Mouse (Mus musculus): ENCODE data around the gene Sec16a. TPM values are rescaled to one million over a fixed set of nuclear protein-coding genes. Genes with fewer than 3 reads are reported as not detected.

Gene Sec16a
- polyA plus RNA-seq, 1 experiment: 60.0 TPM

DNA sequence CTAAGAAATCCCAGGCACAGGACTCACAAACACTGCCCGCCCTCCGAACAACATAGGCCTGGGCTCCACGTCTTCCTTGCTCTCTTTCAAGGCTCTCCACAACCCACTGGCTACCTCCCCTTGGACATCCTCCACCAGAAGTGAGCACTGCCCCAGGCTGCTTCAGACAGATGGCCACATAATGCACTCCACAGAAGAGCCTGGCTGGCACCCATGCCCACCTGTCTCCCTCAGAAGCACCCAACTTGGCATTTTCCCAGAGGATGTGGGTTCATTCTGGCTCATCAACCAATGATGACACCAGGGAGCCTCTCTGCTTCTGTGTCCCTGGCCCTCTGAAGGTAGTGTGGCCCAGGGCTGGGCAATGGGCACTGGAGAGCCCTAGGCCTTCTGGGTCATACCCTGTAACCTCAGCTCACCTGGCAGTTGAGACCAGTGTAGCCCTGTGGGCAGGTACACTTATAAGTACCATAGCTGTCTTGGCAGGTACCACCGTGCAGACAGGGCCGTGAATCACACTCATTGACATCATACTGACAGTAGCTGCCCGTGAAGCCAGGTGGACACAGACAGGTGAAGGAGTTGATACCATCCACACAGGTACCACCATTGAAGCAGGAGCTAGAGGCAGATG, 26.8 kb upstream of the Sec16a start:
- TF ChIP-seq POLR2A (IDR thresholded peaks at IDR 0.05; ENCODE audit: borderline replicate concordance, extremely low read depth, insufficient read depth, insufficient read length, poor library complexity, severe bottlenecking) (no peak), CTCF (IDR thresholded peaks at IDR 0.05; ENCODE audit: borderline replicate concordance, extremely low read depth, insufficient read depth, insufficient read length) (no peak)
- DNase-seq (ENCODE audit: low read depth): peak; percentile 62

DNA sequence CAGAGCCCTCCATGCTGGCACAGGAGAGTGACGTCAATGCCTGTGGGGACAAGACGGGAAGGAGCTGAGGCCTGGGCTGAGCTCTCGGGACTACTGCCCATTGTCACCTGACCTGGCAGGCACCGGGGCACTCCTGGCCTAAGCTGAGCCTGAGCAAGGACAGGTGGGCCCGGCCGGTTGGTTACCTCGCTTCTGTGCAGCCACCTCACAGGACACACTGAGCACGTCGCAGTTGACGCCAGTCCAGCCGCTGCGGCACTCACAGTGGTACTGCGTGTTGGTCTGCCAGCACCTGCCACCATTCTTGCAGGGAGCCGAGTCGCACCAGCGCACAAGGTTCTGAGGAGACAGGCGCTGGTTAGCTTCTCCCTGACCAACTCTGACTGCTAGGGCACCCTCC, 26.0 kb upstream of the Sec16a start:
- TF ChIP-seq CTCF (IDR thresholded peaks at IDR 0.05; ENCODE audit: borderline replicate concordance, extremely low read depth, insufficient read depth, insufficient read length) (no peak), POLR2A (IDR thresholded peaks at IDR 0.05; ENCODE audit: borderline replicate concordance, extremely low read depth, insufficient read depth, insufficient read length, poor library complexity, severe bottlenecking) (no peak)
- DNase-seq (ENCODE audit: low read depth): no peak

- TF ChIP-seq CTCF (IDR thresholded peaks at IDR 0.05; ENCODE audit: borderline replicate concordance, extremely low read depth, insufficient read depth, insufficient read length) (no peak), POLR2A (IDR thresholded peaks at IDR 0.05; ENCODE audit: borderline replicate concordance, extremely low read depth, insufficient read depth, insufficient read length, poor library complexity, severe bottlenecking) (no peak)
- DNase-seq (ENCODE audit: low read depth): no peak
Observed at GRCm38 (mm10) chr2:26468376-26468775, 23.4 kb upstream of the Sec16a start.

DNA sequence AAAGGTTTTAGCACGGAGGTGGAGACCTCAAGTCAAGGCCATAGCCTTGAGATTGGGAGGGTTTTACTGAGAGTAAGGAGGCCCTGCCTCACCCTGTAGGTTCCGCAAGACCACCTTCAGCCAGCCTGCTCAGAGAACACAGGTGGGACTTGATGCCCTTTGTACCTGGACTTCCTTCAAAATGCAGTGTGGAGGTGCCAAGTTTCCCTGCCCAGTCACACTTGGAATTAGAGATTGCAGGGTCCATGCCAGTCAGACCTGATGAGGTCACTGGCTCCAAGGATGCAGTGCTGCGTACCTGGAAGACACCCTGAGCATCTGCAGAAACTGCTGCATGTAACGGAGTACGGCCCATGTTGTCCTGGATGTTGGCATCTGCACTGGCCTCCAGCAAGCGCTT, 18.4 kb upstream of the Sec16a start:
- DNase-seq (ENCODE audit: low read depth): no peak
- no peak for TF ChIP-seq POLR2A (IDR thresholded peaks at IDR 0.05; ENCODE audit: borderline replicate concordance, extremely low read depth, insufficient read depth, insufficient read length, poor library complexity, severe bottlenecking)
- TF ChIP-seq CTCF (IDR thresholded peaks at IDR 0.05; ENCODE audit: borderline replicate concordance, extremely low read depth, insufficient read depth, insufficient read length): no peak

GRCm38 (mm10) chr2:26462980-26463379, 18.0 kb upstream of the Sec16a start:
- TF ChIP-seq CTCF (IDR thresholded peaks at IDR 0.05; ENCODE audit: borderline replicate concordance, extremely low read depth, insufficient read depth, insufficient read length) (no peak), POLR2A (IDR thresholded peaks at IDR 0.05; ENCODE audit: borderline replicate concordance, extremely low read depth, insufficient read depth, insufficient read length, poor library complexity, severe bottlenecking) (no peak)
- DNase-seq (ENCODE audit: low read depth): no peak

DNA sequence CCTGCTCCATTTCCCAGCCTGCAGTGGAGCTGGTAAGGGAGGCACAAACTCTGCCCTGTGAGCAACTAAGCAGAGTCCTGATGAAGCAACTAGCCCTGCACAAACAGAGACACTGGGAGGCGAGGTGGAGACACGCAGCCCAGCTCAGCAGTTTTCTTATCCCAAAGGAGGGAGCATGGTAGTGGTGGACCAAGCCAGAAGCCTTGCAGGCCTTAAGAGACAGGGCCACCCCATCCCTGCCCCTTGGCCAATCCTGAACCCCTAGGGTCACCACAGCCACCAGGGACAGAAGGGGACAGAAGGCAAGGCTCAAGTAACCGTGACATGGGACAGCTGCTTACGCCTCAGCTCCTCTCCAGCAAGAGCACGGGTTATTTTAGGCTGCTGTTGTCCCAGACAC, 16.7 kb upstream of the Sec16a start:
- no peak for DNase-seq (ENCODE audit: low read depth)
- no peak for TF ChIP-seq POLR2A (IDR thresholded peaks at IDR 0.05; ENCODE audit: borderline replicate concordance, extremely low read depth, insufficient read depth, insufficient read length, poor library complexity, severe bottlenecking)
- no peak for TF ChIP-seq CTCF (IDR thresholded peaks at IDR 0.05; ENCODE audit: borderline replicate concordance, extremely low read depth, insufficient read depth, insufficient read length)

DNA sequence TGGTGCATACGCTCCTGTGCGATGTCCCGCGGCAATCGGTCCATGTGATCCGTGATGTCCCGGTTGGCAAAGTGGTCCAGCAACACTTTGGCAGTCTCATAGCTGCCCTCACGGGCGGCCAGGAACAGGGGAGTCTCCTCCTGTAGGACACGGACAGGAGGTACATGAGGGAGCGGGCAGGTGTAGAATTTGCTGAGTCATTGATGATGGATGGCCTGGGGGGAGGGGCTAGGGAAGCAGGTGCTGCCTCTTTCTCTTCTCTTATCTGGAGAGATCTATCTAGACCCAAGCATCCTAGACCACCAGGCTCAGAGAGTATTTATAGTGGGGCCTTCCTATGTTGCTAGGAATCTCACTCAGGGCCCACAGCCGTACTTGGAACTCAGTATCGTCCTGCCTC, 15.8 kb upstream of the Sec16a start:
- no peak for TF ChIP-seq CTCF (IDR thresholded peaks at IDR 0.05; ENCODE audit: borderline replicate concordance, extremely low read depth, insufficient read depth, insufficient read length)
- no peak for TF ChIP-seq POLR2A (IDR thresholded peaks at IDR 0.05; ENCODE audit: borderline replicate concordance, extremely low read depth, insufficient read depth, insufficient read length, poor library complexity, severe bottlenecking)
- no peak for DNase-seq (ENCODE audit: low read depth)

- TF ChIP-seq CTCF (IDR thresholded peaks at IDR 0.05; ENCODE audit: borderline replicate concordance, extremely low read depth, insufficient read depth, insufficient read length) (no peak), POLR2A (IDR thresholded peaks at IDR 0.05; ENCODE audit: borderline replicate concordance, extremely low read depth, insufficient read depth, insufficient read length, poor library complexity, severe bottlenecking) (no peak)
- DNase-seq (ENCODE audit: low read depth): no peak
Observed at GRCm38 (mm10) chr2:26460097-26460646, 15.2 kb upstream of the Sec16a start.

DNA sequence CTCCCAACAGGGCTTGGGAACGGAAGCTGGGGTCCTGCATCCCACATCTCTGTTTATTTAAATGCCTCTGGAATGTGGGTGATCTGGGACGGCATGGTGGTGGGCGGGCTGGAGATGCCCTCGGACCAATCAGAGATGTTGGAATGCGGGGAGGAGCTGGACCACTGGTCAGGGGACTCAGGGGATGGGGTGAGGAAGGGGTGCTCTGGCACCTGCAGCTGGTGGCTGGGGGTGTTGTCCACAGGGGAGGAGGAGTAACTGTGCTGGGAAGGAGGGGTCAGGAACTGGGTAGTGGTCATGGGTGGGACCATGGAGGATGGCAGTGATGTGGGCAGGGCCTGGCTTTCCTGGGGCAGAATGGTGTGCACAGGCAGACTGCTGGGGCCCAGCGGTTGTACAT, 14.5 kb upstream of the Sec16a start:
- DNase-seq (ENCODE audit: low read depth): no peak

GRCm38 (mm10) chr2:26458402-26459124, 13.5 kb upstream of the Sec16a start:
- no peak for DNase-seq (ENCODE audit: low read depth)
- TF ChIP-seq POLR2A (IDR thresholded peaks at IDR 0.05; ENCODE audit: borderline replicate concordance, extremely low read depth, insufficient read depth, insufficient read length, poor library complexity, severe bottlenecking) (no peak), CTCF (IDR thresholded peaks at IDR 0.05; ENCODE audit: borderline replicate concordance, extremely low read depth, insufficient read depth, insufficient read length) (no peak)

More for the DNA sequence above, 14.5 kb upstream of the Sec16a start:
- TF ChIP-seq CTCF (IDR thresholded peaks at IDR 0.05; ENCODE audit: borderline replicate concordance, extremely low read depth, insufficient read depth, insufficient read length): no peak
- no peak for TF ChIP-seq POLR2A (IDR thresholded peaks at IDR 0.05; ENCODE audit: borderline replicate concordance, extremely low read depth, insufficient read depth, insufficient read length, poor library complexity, severe bottlenecking)

GRCm38 (mm10) chr2:26449121-26450060, 4.4 kb upstream of the Sec16a start:
- peak; percentile 91 for DNase-seq (ENCODE audit: low read depth)
- TF ChIP-seq POLR2A (IDR thresholded peaks at IDR 0.05; ENCODE audit: borderline replicate concordance, extremely low read depth, insufficient read depth, insufficient read length, poor library complexity, severe bottlenecking) (no peak), CTCF (IDR thresholded peaks at IDR 0.05; ENCODE audit: borderline replicate concordance, extremely low read depth, insufficient read depth, insufficient read length) (peak; percentile 91)

Measured in brain, embryonic 14.5 days (tissue).